Mouse (Mus musculus) gastrocnemius, adult 18-20 months (tissue): ENCODE results near the gene Fam160a1. TPM values are rescaled to one million over a fixed set of nuclear protein-coding genes. Genes with fewer than 3 reads are reported as not detected.

Experiments used
- DNase-seq: peaks from one replicate; pipeline ENCODE4 v3.0.0; 2021; ENCODE audit warnings: low spot score
- total RNA-seq, 2 experiments: library from RNA; stranded (reverse); gene quantifications; 2 replicates each; pipeline ENCODE4 v1.2.3; 2021

Fam160a1 gene
- total RNA-seq, 2 experiments from 2014 or later: 50.7 to 54.3 TPM

DNA sequence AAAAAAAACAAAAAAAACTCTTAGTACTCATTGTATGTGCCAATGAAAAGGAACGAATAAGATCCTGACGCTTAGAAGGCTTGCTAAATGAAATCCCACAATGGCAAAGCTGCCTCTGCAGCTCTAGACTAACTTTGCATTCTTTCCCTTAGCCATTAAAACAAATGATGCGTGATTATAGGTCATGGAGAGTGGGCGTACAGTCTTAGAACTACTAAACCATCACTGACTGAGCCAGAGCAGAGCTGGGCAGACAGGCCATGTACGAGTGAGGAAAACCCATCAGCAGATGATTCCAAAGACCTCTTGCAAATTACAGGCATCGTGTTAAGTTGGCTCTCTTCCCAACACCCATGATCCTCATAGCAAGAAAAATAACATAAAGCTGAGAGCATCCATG, 10.7 kb upstream of the Fam160a1 start:
- DNase-seq: no peak

DNA sequence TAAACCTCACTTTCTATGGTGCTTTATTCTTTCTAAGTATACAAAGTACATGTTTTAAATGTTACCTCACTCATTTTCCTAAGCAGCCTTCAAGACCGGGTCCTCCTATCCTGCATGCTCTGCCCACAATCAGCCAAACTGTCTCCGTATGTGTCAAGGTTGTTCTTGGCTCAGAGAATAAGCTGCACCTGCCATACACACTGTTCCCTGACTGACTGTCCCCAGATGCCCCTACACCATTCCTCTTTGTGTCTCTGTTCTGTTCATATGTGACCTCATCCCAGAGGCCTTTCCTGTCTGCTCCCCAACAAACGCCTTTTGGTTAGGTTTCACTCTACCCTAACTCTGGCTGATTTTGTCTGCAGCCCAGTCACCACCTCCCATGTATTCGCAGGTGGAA, 10.2 kb upstream of the Fam160a1 start:
- DNase-seq: no peak

DNA sequence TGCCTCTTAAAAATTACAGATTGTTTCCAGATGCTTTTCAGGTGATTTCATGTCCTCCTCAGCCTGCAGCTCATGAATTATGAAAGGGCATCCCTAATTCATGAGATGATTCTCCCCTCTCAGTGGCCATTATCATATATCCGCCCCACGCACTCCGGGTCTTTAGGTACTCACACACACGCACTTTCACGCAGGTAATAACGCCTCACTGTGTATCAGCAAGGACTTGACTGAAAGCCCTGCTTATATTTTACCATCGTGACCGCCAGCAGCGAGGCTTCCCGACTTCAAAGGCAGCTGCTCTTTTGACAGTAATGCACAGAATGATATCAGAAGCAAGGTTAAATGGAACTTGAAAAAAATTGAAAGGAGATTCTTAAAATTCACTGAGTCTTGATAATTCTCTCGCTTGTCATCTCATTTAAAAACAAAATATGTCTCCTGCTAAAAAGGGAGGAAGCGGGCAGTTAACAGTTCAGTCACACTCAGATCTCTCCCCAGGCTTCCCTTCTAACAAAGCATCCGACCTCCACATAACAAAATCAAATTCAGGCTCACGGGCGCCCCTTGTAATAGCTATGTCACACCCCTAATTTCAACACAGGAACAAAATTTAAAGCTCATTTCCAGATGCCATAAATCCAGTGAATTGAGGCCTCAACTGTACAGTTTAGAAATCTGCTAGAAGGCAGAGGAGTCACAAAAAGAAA, 3.9 kb upstream of the Fam160a1 start:
- no peak for DNase-seq

DNA sequence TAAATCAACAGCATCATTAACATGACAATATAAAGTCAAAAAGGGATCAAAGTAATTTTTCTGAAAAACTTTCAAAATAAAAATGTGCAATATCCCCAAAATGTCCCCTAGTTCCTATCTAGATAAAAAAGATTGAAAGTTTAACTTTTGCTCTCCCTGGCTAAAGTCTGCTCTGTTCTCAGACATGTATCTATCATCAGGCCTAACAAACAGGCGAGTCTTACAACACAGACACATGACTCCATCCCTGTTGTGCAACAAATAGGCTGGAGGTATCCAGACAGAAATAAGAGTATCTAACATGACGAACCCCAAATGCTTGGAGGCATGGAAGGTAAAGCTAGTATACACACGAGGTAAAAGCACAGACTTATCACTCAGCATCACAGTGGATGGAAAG, 2.2 kb upstream of the Fam160a1 start:
- DNase-seq: no peak

DNA sequence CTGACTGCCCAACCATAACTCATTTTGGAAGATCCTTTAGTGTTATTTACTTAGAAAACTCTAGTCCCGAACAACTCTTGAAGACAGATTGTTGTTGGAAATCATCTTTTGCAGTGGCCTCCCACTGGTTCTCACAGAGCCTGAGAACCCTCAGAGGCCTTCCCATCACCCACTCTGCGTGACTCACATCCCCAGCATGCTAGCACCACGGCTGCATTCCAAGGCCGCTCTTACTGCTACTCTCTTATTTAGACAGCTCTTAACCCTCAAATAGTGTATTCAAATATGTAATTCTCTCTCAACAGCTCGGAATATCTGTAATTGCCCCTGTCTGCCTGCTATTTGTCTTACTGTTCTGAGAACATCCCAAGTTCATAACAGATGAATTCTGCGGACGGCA, 2.9 kb downstream of the Fam160a1 start:
- DNase-seq: no peak

DNA sequence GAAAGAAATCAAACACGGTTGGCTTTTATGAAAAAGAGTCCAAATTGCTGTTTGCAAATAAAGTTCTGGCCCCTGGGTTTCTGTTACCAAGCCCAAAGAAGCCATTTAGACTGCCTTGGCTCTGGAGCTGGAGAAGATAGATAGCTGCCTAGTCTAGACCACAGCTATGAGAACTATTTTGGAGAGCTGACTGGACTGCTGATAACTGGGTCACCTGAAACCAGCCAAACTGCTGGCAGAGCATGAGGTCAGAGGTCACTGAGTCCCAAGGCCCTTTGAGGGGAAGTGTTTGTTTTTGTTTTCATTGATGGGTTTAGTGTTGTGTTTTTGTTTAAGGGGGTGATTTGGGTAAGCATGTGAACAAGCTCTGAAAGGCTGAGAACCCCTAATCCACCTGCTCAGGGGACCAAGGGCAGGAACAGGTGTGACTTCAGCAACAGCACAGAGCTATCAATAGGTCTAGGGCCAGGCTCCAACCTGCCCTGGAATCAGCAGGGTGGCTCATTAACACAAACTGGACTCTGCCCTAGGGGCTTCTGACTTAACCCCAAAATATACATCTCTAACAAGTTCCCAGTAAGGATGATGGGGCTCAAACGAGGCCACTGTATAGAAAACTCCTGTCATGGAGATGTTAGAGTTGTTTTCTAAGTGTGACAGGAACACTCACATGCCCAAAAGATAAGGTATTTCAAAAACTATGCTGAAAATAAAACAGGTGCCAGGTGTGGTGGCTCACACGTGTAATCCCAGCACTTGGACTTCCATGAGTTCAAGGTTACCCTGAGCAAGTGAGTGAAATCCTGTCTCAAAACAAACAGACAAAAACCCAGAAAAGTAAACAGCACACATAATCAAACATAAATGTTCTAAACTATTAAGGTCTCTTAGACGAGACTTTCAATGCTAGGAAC, 3.7 kb downstream of the Fam160a1 start:
- no peak for DNase-seq

DNA sequence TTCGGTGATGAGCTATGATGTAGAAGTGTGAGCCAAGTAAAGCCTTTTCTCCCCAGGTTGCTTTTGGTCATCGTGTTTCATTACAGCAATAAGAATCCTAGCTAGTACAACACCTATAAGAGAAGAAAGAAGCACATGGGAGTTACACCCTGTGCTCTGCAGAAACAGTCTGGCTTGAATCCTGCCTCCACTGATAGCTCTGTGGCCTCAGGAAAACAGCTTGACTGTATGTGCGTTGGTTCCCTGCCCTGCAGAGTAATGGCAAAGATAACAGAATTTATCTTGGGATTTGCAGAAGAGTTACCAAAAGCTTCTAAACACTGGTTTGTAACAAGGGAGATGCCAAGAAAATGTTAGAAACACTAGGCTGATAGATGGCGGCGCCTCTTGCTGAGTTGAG, 5.1 kb downstream of the Fam160a1 start:
- no peak for DNase-seq

DNA sequence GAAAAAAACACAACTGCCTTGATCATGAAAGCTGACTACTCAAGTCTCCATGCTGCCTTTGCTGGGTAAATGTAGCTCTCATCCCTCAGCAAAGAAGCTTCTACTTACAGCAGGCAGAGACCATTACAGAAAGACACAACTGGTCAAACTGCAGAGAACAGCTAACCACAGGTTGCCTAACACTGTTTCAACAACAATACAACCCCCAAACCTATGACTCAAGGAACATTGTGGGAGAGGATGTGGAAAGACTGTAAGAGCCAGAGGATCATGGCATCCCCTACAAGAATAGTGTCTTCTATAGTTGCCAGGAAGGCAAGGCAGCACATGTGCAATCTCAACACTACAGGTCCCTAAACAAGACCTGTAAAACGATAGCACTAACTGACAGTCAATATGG, 23.9 kb downstream of the Fam160a1 start:
- no peak for DNase-seq

DNA sequence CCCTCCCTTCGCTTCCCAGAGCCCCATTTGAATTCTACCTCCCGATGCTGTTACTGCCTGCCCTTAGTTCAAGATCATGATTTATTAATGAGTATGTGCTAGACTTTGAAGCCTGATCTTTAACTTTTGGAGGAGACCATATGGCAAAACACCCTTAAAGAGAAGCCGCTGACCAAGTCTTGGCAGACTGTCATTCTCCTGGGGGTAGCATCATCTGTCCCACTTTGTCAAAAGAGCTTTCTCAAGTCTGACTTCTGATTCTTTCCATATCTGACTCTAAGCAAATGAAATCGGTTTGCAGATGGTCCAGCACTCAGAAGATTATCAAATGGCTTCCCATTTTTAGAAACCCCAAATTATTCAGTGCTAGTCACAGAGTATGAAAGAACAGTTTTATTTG, 27.3 kb downstream of the Fam160a1 start:
- no peak for DNase-seq

DNA sequence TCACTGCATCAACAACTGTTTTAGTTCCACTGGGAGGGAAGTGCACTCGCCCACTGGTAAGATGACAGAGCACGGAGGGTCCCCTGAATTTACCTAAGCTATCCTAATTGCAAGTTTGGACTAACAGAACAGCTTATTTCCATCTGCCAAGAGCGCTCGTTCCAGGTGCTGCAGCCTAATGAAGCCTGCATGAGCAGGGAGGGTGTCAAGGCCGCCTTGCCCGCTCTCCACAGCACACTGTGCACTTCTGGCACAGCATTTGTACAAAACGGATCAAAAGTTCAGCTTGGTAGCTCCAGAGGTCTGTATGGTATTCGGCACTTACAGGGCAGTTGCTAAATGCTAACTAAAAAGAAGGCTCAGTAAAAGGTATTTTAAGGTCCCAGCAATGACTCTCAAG, 30.6 kb downstream of the Fam160a1 start:
- DNase-seq: no peak

DNA sequence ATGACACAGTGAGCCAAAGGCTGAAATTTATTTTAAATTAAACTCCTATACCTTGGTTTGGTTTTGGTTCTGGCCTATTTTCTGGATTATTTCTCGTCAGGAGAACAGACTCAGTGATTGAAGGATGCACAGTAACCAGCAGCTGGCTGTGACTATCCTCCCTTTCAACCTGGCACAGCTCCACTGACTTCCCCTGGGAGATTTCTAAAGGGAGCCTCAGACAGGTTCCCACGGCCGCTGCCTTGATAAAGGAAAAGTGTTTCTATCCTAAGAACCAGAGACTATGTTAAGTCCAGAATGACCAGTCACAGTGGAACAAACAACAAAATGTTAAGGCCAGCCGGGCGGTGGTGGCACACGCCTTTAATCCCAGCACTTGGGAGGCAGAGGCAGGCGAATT, 36.2 kb downstream of the Fam160a1 start:
- DNase-seq: peak; percentile 25

DNA sequence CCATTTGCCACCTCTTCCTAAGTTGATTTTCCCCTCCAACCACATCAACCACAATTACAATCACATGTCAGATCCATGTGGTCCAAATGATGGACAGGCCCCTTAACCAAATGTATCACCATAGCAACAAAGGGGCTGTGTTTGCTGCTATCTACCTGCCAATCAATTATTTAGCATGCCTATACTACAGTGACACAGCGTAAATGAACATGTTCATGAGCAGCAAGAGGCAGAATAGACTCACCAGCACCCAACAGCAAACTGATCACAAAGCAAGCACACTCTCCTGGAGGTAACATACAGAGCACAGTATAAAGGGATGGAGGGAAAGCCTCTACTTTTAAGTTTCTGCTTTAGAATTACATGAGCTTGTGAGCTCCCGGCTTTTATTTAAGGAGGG, 36.8 kb downstream of the Fam160a1 start:
- no peak for DNase-seq

DNA sequence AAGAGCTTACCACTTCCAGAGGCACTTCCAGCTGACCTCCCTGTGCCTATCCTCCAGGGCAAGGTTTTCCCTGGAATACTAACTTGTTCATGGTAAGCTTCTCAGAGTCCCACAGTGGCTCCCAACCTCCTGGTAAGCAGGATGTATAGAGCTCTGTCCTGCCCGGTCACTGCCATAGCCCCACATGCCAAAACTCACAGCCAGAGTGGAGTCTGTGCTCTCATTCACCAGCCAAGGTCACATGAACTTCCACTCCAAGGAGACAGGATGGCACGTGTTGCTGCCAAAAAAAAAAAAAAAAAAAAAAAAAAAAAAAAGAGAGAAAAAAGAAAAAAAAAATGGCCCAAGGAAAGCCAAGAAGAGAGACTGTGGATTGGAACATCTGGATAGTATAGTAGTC, 39.2 kb downstream of the Fam160a1 start:
- no peak for DNase-seq

DNA sequence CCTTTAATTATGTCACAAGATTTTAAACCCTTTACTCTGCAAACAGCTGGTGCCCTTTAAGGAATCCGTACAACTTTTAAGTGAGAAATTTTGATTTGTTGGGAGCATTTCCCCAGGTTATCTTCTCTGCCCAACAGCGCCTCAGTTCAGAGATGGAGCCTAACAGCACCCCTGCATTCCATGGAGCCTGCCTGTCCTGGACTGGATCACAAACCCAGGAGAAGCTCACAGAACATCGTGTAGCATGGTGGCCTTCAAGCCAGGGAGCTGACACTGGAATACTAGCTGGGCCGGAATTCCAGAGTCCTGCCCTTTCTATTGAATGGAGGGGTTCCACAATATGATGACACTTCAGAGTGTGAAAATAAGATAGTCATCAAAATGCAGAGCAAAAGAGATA, 39.7 kb downstream of the Fam160a1 start:
- DNase-seq: no peak

DNA sequence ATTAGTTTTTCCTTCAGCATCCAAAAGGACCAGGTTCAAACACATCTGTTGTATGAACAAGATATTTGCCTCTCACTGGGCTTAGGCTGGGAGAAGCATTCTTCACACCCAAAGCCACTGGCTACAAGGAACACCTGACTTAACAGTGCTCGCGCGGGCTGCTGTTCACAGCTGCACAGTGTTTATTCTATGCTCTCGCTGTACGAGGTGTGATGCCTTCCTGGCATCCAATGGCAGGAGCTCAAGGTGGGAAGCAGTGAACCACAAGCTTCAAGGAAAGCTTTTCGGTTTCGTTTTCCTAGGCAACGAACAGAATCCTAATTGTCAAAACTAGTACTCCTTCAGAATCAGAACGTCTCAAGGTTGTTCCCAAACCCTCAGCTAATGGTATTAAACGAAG, 40.4 kb downstream of the Fam160a1 start:
- DNase-seq: no peak

DNA sequence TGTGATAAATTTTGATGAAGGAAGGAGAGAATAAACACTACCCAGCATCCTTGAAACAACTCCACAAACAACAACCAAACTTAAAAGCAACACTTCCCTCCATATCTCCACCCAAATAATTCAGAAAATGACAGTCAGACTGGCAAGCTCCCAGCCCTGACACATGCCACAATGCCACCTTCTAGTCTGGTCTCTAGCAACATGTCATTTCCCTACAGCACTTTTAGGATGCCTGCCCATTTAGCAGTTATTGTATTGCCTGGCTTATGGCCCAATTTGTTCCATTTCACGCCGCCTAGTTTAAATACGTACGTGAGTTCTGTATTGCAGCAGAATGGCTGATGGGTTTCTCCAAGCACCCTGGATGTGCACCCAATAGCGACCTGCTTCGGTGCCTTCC, 41.0 kb downstream of the Fam160a1 start:
- DNase-seq: no peak

DNA sequence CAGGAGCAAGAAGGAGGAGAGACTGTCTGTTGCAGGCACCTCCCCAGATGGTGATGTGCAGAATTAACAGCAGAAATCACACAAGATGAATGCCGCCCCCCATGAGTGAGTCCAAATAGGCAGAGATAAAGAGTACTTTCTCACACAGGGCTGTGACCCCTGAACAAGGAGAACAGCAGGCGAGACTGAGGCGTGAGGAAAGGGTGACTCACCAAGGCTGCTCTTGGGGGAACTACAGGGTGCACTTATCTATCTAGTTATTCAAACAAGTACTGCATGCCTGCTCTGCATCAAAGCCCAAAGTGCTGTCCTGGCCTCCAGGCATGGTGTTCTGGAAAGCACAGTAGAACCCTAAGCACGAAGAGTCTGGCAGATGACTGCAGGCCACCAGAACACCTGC, 43.2 kb downstream of the Fam160a1 start:
- no peak for DNase-seq

DNA sequence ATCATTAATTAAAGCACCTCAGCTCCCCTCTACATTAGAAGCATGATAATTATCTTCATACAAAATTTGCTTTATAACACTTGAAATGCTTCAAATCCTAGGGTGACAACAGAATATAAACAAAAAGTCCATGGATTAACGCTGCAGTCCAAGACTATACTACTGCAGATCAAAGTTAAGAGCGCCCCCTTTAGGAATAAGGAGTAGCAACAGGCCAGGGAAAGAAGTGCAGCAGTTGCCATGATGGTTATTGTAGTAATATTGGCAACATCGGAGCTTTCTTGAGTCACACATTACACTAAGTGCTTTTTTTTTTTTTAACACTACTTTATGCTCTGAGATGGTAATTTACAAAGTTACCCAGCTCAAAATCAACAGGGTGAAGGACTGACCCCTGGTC, 43.7 kb downstream of the Fam160a1 start:
- no peak for DNase-seq

DNA sequence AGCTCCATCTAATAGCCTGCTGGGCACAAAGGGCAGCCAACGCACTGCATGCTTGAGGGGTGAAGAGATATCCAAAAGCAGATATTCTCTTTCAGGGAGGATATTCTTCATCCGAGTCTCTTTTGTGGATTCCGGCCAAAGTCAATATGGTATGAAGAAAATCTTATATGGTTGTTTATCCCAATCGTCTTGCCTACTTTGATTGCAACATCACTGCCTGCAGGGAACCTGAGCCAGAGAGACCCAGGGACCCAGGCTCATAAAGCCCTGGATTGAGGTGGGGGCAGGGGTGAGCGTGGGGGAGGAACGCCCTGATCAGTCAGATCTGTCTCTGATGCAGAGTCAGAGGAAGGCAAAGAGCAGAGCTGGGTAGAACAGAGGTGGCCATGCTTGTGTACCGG, 52.2 kb downstream of the Fam160a1 start:
- no peak for DNase-seq

DNA sequence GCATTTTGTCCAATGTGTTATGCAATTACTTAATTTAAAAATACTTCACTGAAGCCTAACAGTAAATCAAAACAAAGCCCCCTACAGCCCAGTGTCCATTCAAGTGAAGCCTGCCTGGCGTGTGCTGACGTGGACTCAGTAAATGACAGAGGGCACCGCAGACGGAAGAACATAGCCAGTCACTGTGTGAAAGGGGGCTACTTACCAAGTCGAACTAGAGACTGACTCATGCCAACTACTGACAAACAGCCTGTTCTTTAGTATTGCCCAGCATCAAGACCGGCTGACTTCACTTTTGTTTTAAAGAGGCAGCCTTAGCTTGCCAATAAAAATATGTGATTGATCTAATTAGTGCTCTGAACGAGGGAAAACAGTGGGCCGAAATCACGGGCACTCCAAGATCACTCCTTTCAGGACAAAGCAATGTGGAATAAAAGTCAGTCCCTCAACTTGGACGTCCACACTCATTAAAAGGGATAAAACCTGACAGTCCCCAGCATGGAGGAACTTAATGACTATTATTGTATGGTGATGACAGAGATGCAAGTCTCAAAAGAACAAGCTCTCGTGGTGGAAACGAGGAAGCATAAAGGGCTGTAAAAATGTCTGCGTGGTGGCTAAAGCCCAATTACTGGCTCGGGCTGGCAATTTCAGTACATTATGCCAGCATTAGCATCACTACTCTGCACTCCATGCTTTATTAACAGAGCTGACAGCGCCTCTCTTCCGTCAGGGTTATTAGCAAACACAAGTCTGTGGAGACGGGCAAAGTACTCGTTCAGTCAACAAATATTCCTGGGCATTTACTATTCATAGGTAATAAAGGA, 52.9 kb downstream of the Fam160a1 start:
- DNase-seq: no peak

DNA sequence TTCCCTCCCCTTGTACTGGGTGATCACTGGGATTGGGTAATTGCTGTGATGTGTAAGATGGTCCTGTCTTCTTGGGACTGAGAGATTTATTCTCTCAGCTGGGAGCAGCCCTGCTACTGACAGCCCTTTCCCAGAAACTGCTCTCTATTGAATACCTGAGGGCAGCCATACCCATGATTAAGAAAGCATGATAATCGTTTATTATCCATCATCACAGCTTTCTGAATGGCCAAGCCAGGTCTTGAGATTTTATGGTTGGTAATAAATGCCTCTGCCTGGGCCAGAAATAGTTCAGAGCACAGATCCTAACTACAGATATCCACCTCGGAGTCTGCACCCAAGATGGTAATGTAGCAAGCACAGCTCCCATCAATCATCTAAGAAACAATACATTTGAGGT, 59.1 kb downstream of the Fam160a1 start:
- DNase-seq: no peak

DNA sequence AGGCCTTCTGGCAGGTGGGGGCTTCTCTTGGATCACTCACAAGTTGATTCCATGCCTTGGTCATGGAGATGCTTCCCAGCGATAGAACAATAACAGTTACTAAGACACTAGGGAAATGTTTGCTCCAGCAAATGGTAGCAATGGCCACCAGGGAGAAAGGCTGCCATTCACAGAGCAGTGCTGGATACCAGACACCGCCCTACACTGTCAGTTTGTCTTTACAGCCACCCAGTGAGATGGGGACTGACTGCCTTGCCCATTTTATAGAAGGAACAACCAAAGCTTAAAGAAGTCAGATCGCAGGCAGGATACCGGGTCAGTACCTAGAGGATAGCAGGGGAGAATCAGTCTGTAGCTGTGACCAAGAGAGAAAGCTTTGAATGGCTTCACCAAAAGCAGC, 59.7 kb downstream of the Fam160a1 start:
- no peak for DNase-seq
